Mouse (Mus musculus): ENCODE results near the gene Nr1h5. TPM values are rescaled to one million over a fixed set of nuclear protein-coding genes. Genes with fewer than 3 reads are reported as not detected.

The Nr1h5 gene
- polyA plus RNA-seq, 2 experiments from 2014 or later: not detected

Other genes starting within 250 kb of the Nr1h5 start
- 1 to 10 TPM in 1 of 2 experiments, under 1 TPM in 1; 0.70 to 1.3 TPM for gene Tspan2, start 229.6 kb downstream of the Nr1h5 start, polyA plus RNA-seq (2017; shearing (Covaris generic))
- not detected for gene Tshb, start 181.4 kb downstream of the Nr1h5 start, polyA plus RNA-seq (2017; shearing (Covaris generic))
- gene Sycp1, start 28.0 kb downstream of the Nr1h5 start, polyA plus RNA-seq (2017; shearing (Covaris generic)): not detected
- gene Sike1, start 31.6 kb upstream of the Nr1h5 start, polyA plus RNA-seq (2017; shearing (Covaris generic)): 10 to 100 TPM; 49.5 to 61.8 TPM
- 100 to 1,000 TPM; 514 to 711 TPM for gene Csde1, start 56.3 kb upstream of the Nr1h5 start, polyA plus RNA-seq (2017; shearing (Covaris generic))
- gene Nras, start 94.2 kb upstream of the Nr1h5 start, polyA plus RNA-seq (2017; shearing (Covaris generic)): 100 to 1,000 TPM; 106 to 107 TPM
- gene Ampd1, start 109.9 kb upstream of the Nr1h5 start, polyA plus RNA-seq (2017; shearing (Covaris generic)): 1 to 10 TPM; 3.9 to 7.1 TPM
- 1 to 10 TPM; 1.4 to 1.6 TPM for gene Dennd2c, start 138.5 kb upstream of the Nr1h5 start, polyA plus RNA-seq (2017; shearing (Covaris generic))
- gene Bcas2, start 207.5 kb upstream of the Nr1h5 start, polyA plus RNA-seq (2017; shearing (Covaris generic)): 100 to 1,000 TPM; 129 to 131 TPM